Mouse (Mus musculus) stomach, postnatal 0 days (tissue): ENCODE data around the gene Ndufa4.

ENCODE experiments used
- CTCF ChIP-seq: IDR thresholded peaks from 2 replicates; pipeline ENCODE4 v1.5.1; 2016; ENCODE audit warnings: antibody characterized with exemption, low read depth, mild to moderate bottlenecking, moderate library complexity
- EP300 ChIP-seq: optimal IDR thresholded peaks from 2 replicates; pipeline ENCODE3; 2016; ENCODE audit warnings: antibody characterized with exemption

- peak; percentile 95 for TF ChIP-seq EP300
- TF ChIP-seq CTCF, result no peak; the same call in 1 of the 2 replicates
Measured at GRCm38 (mm10) chr6:11907269-11908032, at the start of gene Ndufa4, which contains the start of gene Phf14.
